Mouse (Mus musculus) forebrain, embryonic 14.5 days (tissue): Measurements from ENCODE around the gene AW822073. TPM values are rescaled to one million over a fixed set of nuclear protein-coding genes. Genes with fewer than 3 reads are reported as not detected.

Source experiments
- ATAC-seq: fragments of 200-750 bp; cut with Nextera tagmentation; 2 replicates; pipeline ENCODE4 v1.8.0; 2017; ENCODE audit warnings: mild to moderate bottlenecking, moderate library complexity
- DNase-seq: peaks from one replicate; pipeline ENCODE4 v3.0.0-alpha.2; 2015; ENCODE audit warnings: low spot score
- H3K27ac ChIP-seq: fragments of 300-500 bp; sonication (generic); 2 replicates; pipeline ENCODE4 v1.5.1; 2014; ENCODE audit warnings: low read depth, mild to moderate bottlenecking, control low read depth, low read length, moderate library complexity
- H3K27me3 ChIP-seq: fragments of 300-500 bp; sonication (generic); replicated peaks from 2 replicates; pipeline ENCODE4 v1.6.1; 2014; ENCODE audit warnings: low read length, control low read depth, mixed read lengths; ENCODE audit not compliant: control insufficient read depth, insufficient read depth
- H3K36me3 ChIP-seq: fragments of 300-500 bp; sonication (generic); 2 replicates; pipeline ENCODE4 v1.6.1; 2014; ENCODE audit warnings: low read length, control low read depth; ENCODE audit not compliant: control insufficient read depth, insufficient read depth
- H3K4me1 ChIP-seq: fragments of 300-500 bp; sonication (generic); 2 replicates; pipeline ENCODE4 v1.6.1; 2014; ENCODE audit warnings: antibody characterized with exemption, low read length, control low read depth; ENCODE audit not compliant: control insufficient read depth, insufficient read depth
- H3K4me2 ChIP-seq: fragments of 300-500 bp; sonication (generic); 2 replicates; pipeline ENCODE4 v1.6.1; 2014; ENCODE audit warnings: mild to moderate bottlenecking, control low read depth, low read length
- H3K4me3 ChIP-seq: fragments of 300-500 bp; sonication (generic); 2 replicates; pipeline ENCODE4 v1.5.1; 2014; ENCODE audit warnings: low read depth, low read length, control low read depth
- H3K9ac ChIP-seq: fragments of 300-500 bp; sonication (generic); 2 replicates; pipeline ENCODE4 v1.6.1; 2014; ENCODE audit warnings: mild to moderate bottlenecking, low read length, control low read depth, moderate library complexity
- H3K9me3 ChIP-seq: fragments of 300-500 bp; sonication (generic); replicated peaks from 2 replicates; pipeline ENCODE4 v1.6.1; 2016; ENCODE audit warnings: low read length, control low read depth, mixed read lengths; ENCODE audit not compliant: control insufficient read depth
- WGBS: fragments of 180-500 bp; shearing (Covaris S2); extraction: QIAGEN DNeasy Blood & Tissue Kit; methylation state at CpG from one replicate; pipeline ENCODE4 v1.1.7; 2014; 5-methylcytosine and 5-hydroxymethylcytosine counted together
- polyA plus RNA-seq: library from polyadenylated mRNA; unstranded; fragments of >200 nt; fragmentation: Nextera tagmentation; extraction: Ambion mirVana; gene quantifications from 2 replicates; pipeline ENCODE4 v1.2.1, GENCODE M21; 2014

Gene AW822073
- polyA plus RNA-seq, 1 experiment from 2014 or later = not detected

DNA sequence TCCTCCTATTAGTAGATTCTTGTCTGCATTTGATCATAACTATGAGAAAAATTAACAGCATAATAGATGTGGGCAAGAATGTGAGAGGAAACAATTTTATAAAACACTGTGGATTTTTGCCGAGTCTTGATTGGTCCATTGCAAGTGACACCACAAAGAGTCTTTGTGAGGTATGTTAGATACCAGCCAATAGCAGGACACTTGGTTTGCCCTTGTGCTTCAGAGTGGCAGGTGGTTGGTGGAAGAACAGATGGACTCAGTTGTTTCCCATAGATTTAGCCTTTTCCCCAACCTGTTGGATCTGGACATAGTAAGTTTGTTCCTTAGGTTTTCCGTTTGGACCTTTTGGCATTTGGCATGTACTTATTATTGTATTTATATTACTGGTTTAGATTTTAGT, 13.5 kb downstream of the AW822073 start:
- Histone ChIP-seq H3K4me3 (no peak overlapping the region), H3K4me1 (no peaks in the 10 kb centered on the region), H3K9ac (no peak overlapping the region), H3K27me3 (no peaks in the 10 kb centered on the region), H3K9me3 (peaks cover 2% of the 10 kb centered on the region; the same call in 1 of the 2 replicates), H3K36me3 (no peaks in the 10 kb centered on the region), H3K4me2 (no peak overlapping the region), H3K27ac (no peak overlapping the region)
- DNase-seq (no peak), ATAC-seq (no peak)
- 94% methylated on average over 2 of the region's 2 CpGs for WGBS

DNA sequence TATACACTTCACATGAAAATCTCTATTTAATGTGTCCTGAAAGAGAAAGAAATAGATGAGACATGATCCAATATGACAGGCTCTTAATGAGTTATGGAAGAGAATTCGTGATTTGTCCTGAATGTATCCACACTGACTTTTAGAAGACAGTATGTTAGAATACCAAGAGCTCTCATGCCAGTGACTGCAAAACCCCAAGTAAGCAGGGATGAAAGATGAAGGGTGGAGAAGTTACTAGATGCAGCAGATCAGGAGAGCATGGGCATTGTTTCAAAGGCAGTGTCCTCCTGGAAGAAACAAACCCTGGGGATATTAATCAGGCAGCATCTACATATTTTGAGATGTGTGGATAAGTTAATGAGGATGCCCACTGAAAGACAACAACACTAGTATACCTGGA, 14.2 kb downstream of the AW822073 start:
- no peak for ATAC-seq
- H3K27ac ChIP-seq = no peak overlapping the region
- H3K4me3 ChIP-seq = no peak overlapping the region
- H3K27me3 ChIP-seq = no peaks in the 10 kb centered on the region
- H3K4me1 ChIP-seq = no peaks in the 10 kb centered on the region
- H3K36me3 ChIP-seq = no peaks in the 10 kb centered on the region
- no peak for DNase-seq
- H3K4me2 ChIP-seq = no peak overlapping the region
- no peak overlapping the region for H3K9ac ChIP-seq
- 66% methylated on average over 1 of the region's 1 CpGs for WGBS
- peaks cover 2% of the 10 kb centered on the region; the same call in 1 of the 2 replicates for H3K9me3 ChIP-seq

GRCm38 (mm10) chr10:58209710-58210467, 14.8 kb downstream of the AW822073 start:
- no peak for DNase-seq
- Histone ChIP-seq H3K4me2 (no peak overlapping the region), H3K27me3 (no peaks in the 10 kb centered on the region), H3K27ac (no peak overlapping the region), H3K4me3 (no peak overlapping the region), H3K36me3 (no peaks in the 10 kb centered on the region), H3K4me1 (no peaks in the 10 kb centered on the region), H3K9me3 (peaks cover 2% of the 10 kb centered on the region; the same call in 1 of the 2 replicates), H3K9ac (no peak overlapping the region)
- WGBS = 68% methylated on average over 2 of the region's 2 CpGs
- no peak for ATAC-seq

DNA sequence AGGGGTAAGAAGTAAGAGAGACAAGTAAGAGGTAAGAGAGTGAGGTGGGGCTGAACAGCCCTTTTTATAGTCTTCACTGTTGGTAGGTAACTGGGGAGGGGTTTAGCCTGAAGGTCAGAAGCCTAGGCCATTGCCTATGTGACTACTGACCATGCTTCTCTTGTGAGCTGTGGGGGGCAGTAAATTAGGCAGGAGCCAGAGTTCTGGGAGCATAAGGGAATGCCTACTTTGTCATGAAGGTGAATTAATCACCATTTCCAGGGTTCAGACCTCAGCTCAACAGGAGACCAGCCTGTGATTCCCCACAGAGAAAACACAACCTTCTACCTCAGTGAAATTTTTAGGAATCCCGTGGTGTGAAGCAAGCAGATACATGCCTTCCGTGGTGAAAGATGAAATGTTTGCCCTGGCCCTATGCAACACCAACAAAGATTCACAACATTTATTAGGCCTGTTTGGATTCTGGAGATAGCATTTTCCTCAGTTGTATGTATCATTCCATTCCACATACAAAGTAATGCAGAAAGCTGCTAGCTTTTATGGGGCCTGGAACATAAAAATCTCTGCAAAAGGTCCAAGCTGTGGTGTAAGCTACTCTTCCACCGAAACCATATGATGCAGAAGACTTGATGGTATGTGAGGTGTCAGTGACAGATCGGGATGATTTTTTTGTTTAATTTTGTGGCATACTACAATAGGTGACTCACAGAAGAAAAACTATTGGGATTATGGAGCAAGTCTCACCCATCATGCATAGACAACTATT, 17.9 kb downstream of the AW822073 start:
- Histone ChIP-seq H3K4me1 (no peaks in the 10 kb centered on the region), H3K4me3 (no peak overlapping the region), H3K36me3 (no peaks in the 10 kb centered on the region), H3K9ac (no peak overlapping the region), H3K27me3 (no peaks in the 10 kb centered on the region), H3K4me2 (no peak overlapping the region), H3K9me3 (peaks cover 2% of the 10 kb centered on the region; the same call in 1 of the 2 replicates), H3K27ac (no peak overlapping the region)
- ATAC-seq = no peak
- DNase-seq = no peak
- 90% methylated on average over 4 of the region's 4 CpGs for WGBS

DNA sequence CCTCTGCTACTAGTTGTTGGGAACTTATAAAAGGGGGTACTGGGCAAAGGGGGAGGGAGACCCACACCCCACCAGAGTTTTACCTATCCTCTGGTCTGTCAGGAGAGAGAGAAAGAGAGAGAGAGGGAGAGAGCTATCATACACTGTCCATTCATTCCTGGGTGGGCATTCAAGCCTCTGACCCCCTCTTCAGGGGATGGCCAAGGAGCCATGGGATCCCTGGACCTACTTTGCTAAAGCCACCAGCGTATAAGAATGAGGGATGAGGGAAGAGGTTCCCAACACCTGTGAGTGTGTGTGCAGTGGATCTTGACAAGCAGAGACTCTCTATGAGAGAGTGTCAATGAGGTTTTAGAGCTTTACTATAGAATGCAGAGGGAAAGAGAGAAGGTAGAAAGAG, 18.7 kb downstream of the AW822073 start:
- 40% methylated on average over 1 of the region's 1 CpGs for WGBS
- H3K4me1 ChIP-seq = no peaks in the 10 kb centered on the region
- no peaks in the 10 kb centered on the region for H3K36me3 ChIP-seq
- H3K9ac ChIP-seq = no peak overlapping the region
- ATAC-seq = no peak
- no peak overlapping the region for H3K4me3 ChIP-seq
- no peaks in the 10 kb centered on the region for H3K27me3 ChIP-seq
- no peak for DNase-seq
- H3K9me3 ChIP-seq = peaks cover 2% of the 10 kb centered on the region; the same call in 1 of the 2 replicates
- no peak overlapping the region for H3K4me2 ChIP-seq
- no peak overlapping the region for H3K27ac ChIP-seq

Other genes with a start within 250 kb of the AW822073 start
- not detected in 2 replicates for gene Duxf3, start 7.7 kb upstream of the AW822073 start, polyA plus RNA-seq
- not detected in 2 replicates for gene Gm4981, start 11.8 kb upstream of the AW822073 start, polyA plus RNA-seq
- 56.8 and 58.8 TPM in 2 replicates for gene Gcc2, start 30.6 kb upstream of the AW822073 start, polyA plus RNA-seq
- 66.8 and 68.1 TPM in 2 replicates for gene Lims1, start 98.5 kb upstream of the AW822073 start, polyA plus RNA-seq
- gene Ranbp2, start 222.0 kb upstream of the AW822073 start, polyA plus RNA-seq = 24.2 and 33.4 TPM in 2 replicates